Mouse (Mus musculus): ENCODE measurements around the gene Col15a1. TPM values are rescaled to one million over a fixed set of nuclear protein-coding genes. Genes with fewer than 3 reads are reported as not detected.

The Col15a1 gene
- polyA plus RNA-seq, 1 experiment from 2014 or later, result 22.1 TPM

DNA sequence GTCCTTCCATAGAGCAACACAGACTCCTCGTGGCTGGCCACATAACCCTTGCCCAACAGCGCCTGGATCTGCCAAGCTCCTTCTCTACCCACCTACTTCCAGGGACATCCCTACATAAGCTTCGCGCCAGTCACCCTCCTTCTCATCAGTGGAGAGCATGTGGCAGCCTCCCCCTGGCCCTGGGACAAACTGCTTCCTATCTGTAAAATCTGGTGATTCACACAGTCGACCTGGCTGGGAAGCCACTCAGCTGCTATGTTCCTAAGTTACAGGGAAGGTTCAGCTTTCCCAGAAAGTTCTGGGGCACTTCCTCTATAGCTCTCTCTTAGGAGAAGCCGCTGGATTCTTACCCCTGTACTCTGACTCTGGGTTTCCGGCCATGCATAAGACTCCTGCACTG is 22.5 kb downstream of the Col15a1 start:
- WGBS, result 81% methylated on average over 7 of the region's 7 CpGs
- peaks cover 32% of the 10 kb centered on the region for H3K4me1 ChIP-seq
- no peaks in the 10 kb centered on the region for H3K36me3 ChIP-seq
- no peaks in the 10 kb centered on the region for H3K9me3 ChIP-seq (replicated peaks)
- no peak for ATAC-seq (ENCODE audit: insufficient number of reproducible peaks, low FRiP score, low TSS enrichment, low read depth)
- H3K4me3 ChIP-seq (replicated peaks), result no peak overlapping the region
- H3K27ac ChIP-seq (replicated peaks), result no peak overlapping the region
- H3K4me2 ChIP-seq (replicated peaks), result no peak overlapping the region
- no peaks in the 10 kb centered on the region for H3K27me3 ChIP-seq
- no peak overlapping the region for H3K9ac ChIP-seq

- H3K9me3 ChIP-seq (replicated peaks), result no peaks in the 10 kb centered on the region
These were observed 23.4 kb downstream of the Col15a1 start for GRCm38 (mm10) chr4:47231322-47231721.

GRCm38 (mm10) chr4:47233192-47233835 is 25.4 kb downstream of the Col15a1 start:
- WGBS, result 58% methylated on average over 14 of the region's 14 CpGs
- no peak for ATAC-seq (ENCODE audit: insufficient number of reproducible peaks, low FRiP score, low TSS enrichment, low read depth)
- Histone ChIP-seq H3K36me3 (no peaks in the 10 kb centered on the region), H3K27me3 (no peaks in the 10 kb centered on the region), H3K4me1 (peaks cover 22% of the 10 kb centered on the region), H3K9me3 (replicated peaks) (no peaks in the 10 kb centered on the region), H3K4me3 (replicated peaks) (no peak overlapping the region), H3K4me2 (replicated peaks) (no peak overlapping the region), H3K27ac (replicated peaks) (peak overlapping the region; percentile 53; the same call in 1 of the 2 replicates), H3K9ac (no peak overlapping the region)

More at GRCm38 (mm10) chr4:47231322-47231721, 23.4 kb downstream of the Col15a1 start:
- ATAC-seq (ENCODE audit: insufficient number of reproducible peaks, low FRiP score, low TSS enrichment, low read depth), result no peak
- no peak overlapping the region for H3K9ac ChIP-seq
- peaks cover 35% of the 10 kb centered on the region for H3K4me1 ChIP-seq
- H3K27ac ChIP-seq (replicated peaks), result no peak overlapping the region
- 71% methylated on average over 6 of the region's 6 CpGs for WGBS
- no peaks in the 10 kb centered on the region for H3K36me3 ChIP-seq
- H3K4me2 ChIP-seq (replicated peaks), result no peak overlapping the region
- H3K4me3 ChIP-seq (replicated peaks), result no peak overlapping the region
- no peaks in the 10 kb centered on the region for H3K27me3 ChIP-seq

DNA sequence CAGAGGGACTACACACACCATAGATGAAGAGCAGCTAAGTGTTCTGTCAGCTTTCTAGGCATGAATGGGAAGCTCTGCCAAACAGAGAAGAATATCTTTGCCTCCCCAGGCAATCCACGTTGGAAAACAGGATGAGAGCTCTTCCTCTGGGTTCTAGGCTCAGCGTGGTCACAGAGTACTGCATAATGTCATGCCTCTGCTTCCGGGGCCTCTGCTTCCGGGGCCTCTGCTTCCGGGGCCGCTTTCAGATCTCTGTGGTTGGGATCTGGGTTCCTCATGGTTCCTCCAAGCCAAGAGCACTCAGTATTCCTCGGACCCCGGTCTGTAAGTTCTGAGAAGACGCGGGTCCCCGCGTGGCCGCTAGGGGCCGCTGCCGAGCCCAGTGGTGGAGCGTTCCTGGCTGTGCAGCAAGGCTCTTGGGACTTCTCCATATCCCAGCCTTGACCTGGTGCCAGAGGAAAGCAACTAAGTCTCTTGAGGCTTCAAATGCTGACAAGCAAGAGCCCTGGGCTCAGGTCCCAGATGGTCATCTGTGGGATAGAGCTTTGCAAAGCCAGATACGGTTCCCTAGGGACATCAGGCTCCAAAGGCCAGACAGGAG is 26.8 kb downstream of the Col15a1 start:
- H3K27me3 ChIP-seq, result no peaks in the 10 kb centered on the region
- H3K27ac ChIP-seq (replicated peaks), result no peak overlapping the region
- H3K36me3 ChIP-seq, result no peaks in the 10 kb centered on the region
- peaks cover 22% of the 10 kb centered on the region for H3K4me1 ChIP-seq
- 26% methylated on average over 17 of the region's 17 CpGs for WGBS
- H3K4me3 ChIP-seq (replicated peaks), result no peak overlapping the region
- peak; percentile 24; the same call in 1 of the 2 replicates for ATAC-seq (ENCODE audit: insufficient number of reproducible peaks, low FRiP score, low TSS enrichment, low read depth)
- H3K9ac ChIP-seq, result no peak overlapping the region
- no peaks in the 10 kb centered on the region for H3K9me3 ChIP-seq (replicated peaks)
- H3K4me2 ChIP-seq (replicated peaks), result no peak overlapping the region

DNA sequence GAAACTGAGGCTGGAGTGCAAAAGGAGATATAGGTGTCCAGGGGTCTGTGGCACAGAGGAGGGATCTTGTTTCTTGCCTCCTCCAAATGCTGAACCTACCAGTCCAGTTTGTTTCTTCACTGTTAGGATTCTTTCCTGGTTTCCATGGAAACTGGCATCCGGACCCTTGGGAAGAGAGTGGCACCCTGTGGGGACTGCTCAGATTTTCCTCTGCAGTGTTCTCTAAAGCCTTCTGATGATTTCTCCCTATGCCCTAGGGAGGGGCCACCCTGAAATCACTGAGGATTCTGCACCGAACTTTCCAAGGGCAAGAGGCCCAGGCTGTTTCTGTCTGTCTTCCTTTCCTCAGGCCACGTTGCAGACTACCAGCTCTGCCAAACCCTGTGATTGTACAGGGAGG is 27.4 kb downstream of the Col15a1 start:
- H3K4me1 ChIP-seq, result peaks cover 22% of the 10 kb centered on the region
- no peak overlapping the region for H3K9ac ChIP-seq
- H3K4me2 ChIP-seq (replicated peaks), result no peak overlapping the region
- no peaks in the 10 kb centered on the region for H3K27me3 ChIP-seq
- H3K4me3 ChIP-seq (replicated peaks), result no peak overlapping the region
- no peak overlapping the region for H3K27ac ChIP-seq (replicated peaks)
- no peak for ATAC-seq (ENCODE audit: insufficient number of reproducible peaks, low FRiP score, low TSS enrichment, low read depth)
- H3K9me3 ChIP-seq (replicated peaks), result no peaks in the 10 kb centered on the region
- WGBS, result 28% methylated on average over 3 of the region's 3 CpGs
- no peaks in the 10 kb centered on the region for H3K36me3 ChIP-seq

DNA sequence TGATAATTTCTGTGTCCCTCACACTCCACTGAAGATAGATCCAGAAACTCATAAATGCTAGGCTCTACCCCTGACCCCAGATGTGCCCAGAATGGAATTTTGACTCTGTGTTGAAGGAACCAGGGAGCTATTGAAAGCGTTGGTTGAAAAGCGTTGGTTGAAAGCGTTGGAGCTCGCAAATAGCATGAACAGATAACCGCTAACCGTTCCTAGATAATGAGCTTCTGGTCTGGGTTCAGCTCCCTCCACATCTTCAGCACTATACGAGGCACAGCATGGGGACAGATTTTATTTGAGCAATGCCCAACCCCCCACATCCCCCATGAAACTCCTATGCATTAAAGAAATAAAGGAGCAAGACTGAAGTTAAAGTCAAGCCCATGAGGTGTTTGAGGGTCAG is 28.1 kb downstream of the Col15a1 start:
- ATAC-seq (ENCODE audit: insufficient number of reproducible peaks, low FRiP score, low TSS enrichment, low read depth), result no peak
- no peaks in the 10 kb centered on the region for H3K36me3 ChIP-seq
- H3K4me1 ChIP-seq, result peaks cover 22% of the 10 kb centered on the region
- no peak overlapping the region for H3K9ac ChIP-seq
- no peak overlapping the region for H3K4me3 ChIP-seq (replicated peaks)
- no peak overlapping the region for H3K4me2 ChIP-seq (replicated peaks)
- WGBS, result 85% methylated on average over 7 of the region's 7 CpGs
- H3K9me3 ChIP-seq (replicated peaks), result no peaks in the 10 kb centered on the region
- no peak overlapping the region for H3K27ac ChIP-seq (replicated peaks)
- H3K27me3 ChIP-seq, result no peaks in the 10 kb centered on the region

- no peak overlapping the region for H3K4me3 ChIP-seq (replicated peaks)
- no peak overlapping the region for H3K27ac ChIP-seq (replicated peaks)
- no peaks in the 10 kb centered on the region for H3K27me3 ChIP-seq
- no peaks in the 10 kb centered on the region for H3K36me3 ChIP-seq
- peaks cover 22% of the 10 kb centered on the region for H3K4me1 ChIP-seq
- H3K9ac ChIP-seq, result no peak overlapping the region
- no peak overlapping the region for H3K4me2 ChIP-seq (replicated peaks)
- H3K9me3 ChIP-seq (replicated peaks), result no peaks in the 10 kb centered on the region
- no peak for ATAC-seq (ENCODE audit: insufficient number of reproducible peaks, low FRiP score, low TSS enrichment, low read depth)
- WGBS, result 45% methylated on average over 15 of the region's 15 CpGs
These were observed 29.3 kb downstream of the Col15a1 start for GRCm38 (mm10) chr4:47237220-47237619.

GRCm38 (mm10) chr4:47239114-47239513 is 31.2 kb downstream of the Col15a1 start:
- H3K4me2 ChIP-seq (replicated peaks), result no peak overlapping the region
- no peaks in the 10 kb centered on the region for H3K27me3 ChIP-seq
- H3K27ac ChIP-seq (replicated peaks), result no peak overlapping the region
- no peak overlapping the region for H3K9ac ChIP-seq
- no peak for ATAC-seq (ENCODE audit: insufficient number of reproducible peaks, low FRiP score, low TSS enrichment, low read depth)
- no peak overlapping the region for H3K4me3 ChIP-seq (replicated peaks)
- 85% methylated on average over 6 of the region's 6 CpGs for WGBS
- H3K4me1 ChIP-seq, result peaks cover 20% of the 10 kb centered on the region
- no peaks in the 10 kb centered on the region for H3K9me3 ChIP-seq (replicated peaks)
- no peaks in the 10 kb centered on the region for H3K36me3 ChIP-seq

DNA sequence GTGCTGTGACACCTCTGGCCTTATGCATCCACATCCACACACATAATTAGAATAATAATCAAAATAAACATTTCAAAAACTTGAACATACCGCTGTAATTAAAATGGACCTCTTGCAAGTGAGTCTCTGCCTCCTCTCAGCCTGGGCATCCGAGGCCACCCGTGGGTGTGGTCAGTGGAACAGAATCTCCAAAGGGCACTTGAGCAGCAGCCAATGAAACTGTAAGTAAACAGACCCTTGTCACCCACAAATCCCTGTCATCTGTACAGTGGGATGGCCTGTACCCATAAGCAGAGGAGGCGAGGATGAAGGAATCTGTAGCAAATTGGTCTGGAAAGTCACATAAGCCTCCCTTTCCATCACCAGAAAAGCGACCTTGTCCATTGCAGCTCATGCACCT is 32.9 kb downstream of the Col15a1 start:
- Histone ChIP-seq H3K4me1 (0 out of 2 replicates have a peak, but pooled peaks cover 10% of the 10 kb centered on the region), H3K9ac (no peak overlapping the region), H3K27ac (replicated peaks) (no peak overlapping the region), H3K4me2 (replicated peaks) (no peak overlapping the region), H3K4me3 (replicated peaks) (no peak overlapping the region), H3K9me3 (replicated peaks) (no peaks in the 10 kb centered on the region), H3K27me3 (no peaks in the 10 kb centered on the region), H3K36me3 (no peaks in the 10 kb centered on the region)
- WGBS, result 70% methylated on average over 5 of the region's 5 CpGs
- no peak for ATAC-seq (ENCODE audit: insufficient number of reproducible peaks, low FRiP score, low TSS enrichment, low read depth)

DNA sequence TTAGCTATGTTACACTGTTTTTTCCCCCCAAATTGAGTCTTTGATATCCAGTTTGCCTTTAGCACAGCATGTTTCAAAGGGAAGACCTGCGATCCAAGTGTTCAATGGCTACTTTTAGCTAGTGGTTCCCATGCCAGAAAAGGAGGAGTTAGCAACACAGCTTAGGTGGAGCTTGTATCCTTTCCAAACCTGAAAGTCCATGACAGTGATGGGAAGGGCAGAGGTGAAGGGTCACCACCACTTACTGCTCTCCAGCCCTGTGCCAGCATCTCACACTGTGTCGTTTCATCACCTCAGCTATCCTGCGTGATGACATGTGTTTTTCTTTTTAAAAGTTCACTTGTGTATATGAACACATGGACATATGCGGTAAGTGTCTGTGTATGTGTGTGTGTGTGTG is 34.2 kb downstream of the Col15a1 start:
- Histone ChIP-seq H3K27me3 (no peaks in the 10 kb centered on the region), H3K4me3 (replicated peaks) (no peak overlapping the region), H3K4me2 (replicated peaks) (no peak overlapping the region), H3K4me1 (0 out of 2 replicates have a peak, but pooled peaks cover 7% of the 10 kb centered on the region), H3K36me3 (no peaks in the 10 kb centered on the region), H3K9ac (no peak overlapping the region), H3K9me3 (replicated peaks) (no peaks in the 10 kb centered on the region), H3K27ac (replicated peaks) (no peak overlapping the region)
- no peak for ATAC-seq (ENCODE audit: insufficient number of reproducible peaks, low FRiP score, low TSS enrichment, low read depth)
- 66% methylated on average over 4 of the region's 4 CpGs for WGBS

DNA sequence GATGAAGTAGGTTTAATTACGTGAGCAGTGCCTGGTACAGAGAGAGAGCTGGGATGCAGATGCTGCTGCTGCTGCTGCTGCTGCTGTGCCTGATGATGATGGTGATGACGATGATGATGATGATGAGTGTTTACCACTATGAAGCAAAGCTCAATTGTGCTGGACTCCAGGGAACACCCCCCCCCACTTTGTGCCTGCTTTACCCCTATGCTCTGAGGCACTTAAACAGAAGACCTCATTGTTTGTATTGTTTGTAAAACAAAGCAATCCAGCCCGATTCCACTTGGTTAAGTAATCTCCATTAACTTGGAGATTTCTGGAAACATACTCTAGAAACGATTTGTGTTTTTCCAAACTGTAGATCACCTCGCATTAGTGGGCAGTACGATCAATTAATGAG is 36.7 kb downstream of the Col15a1 start:
- Histone ChIP-seq H3K9ac (no peak overlapping the region), H3K27me3 (no peaks in the 10 kb centered on the region), H3K4me2 (replicated peaks) (no peak overlapping the region), H3K36me3 (no peaks in the 10 kb centered on the region), H3K9me3 (replicated peaks) (no peaks in the 10 kb centered on the region), H3K4me1 (0 out of 2 replicates have a peak, but pooled peaks cover 11% of the 10 kb centered on the region), H3K4me3 (replicated peaks) (no peak overlapping the region), H3K27ac (replicated peaks) (no peak overlapping the region)
- ATAC-seq (ENCODE audit: insufficient number of reproducible peaks, low FRiP score, low TSS enrichment, low read depth), result no peak
- WGBS, result 47% methylated on average over 6 of the region's 6 CpGs

- Histone ChIP-seq H3K4me3 (replicated peaks) (no peak overlapping the region), H3K4me2 (replicated peaks) (no peak overlapping the region), H3K9ac (no peak overlapping the region), H3K27ac (replicated peaks) (no peak overlapping the region), H3K4me1 (0 out of 2 replicates have a peak, but pooled peaks cover 11% of the 10 kb centered on the region), H3K36me3 (no peaks in the 10 kb centered on the region), H3K27me3 (no peaks in the 10 kb centered on the region), H3K9me3 (replicated peaks) (no peaks in the 10 kb centered on the region)
- 93% methylated on average over 18 of the region's 18 CpGs for WGBS
- no peak for ATAC-seq (ENCODE audit: insufficient number of reproducible peaks, low FRiP score, low TSS enrichment, low read depth)
These were observed 37.7 kb downstream of the Col15a1 start for GRCm38 (mm10) chr4:47245621-47246020.

Data from embryonic facial prominence, embryonic 15.5 days (tissue).